Mouse (Mus musculus) left cerebral cortex, adult 8-10 months (tissue): Measurements from ENCODE around the gene Ccr7. TPM values are rescaled to one million over a fixed set of nuclear protein-coding genes. Genes with fewer than 3 reads are reported as not detected.

Experiments
- DNase-seq, 2 experiments: peaks; one replicate each; pipeline ENCODE4 v3.0.0; 2022; ENCODE audit warnings: low spot score in 2 of 2
- total RNA-seq, 4 experiments: library from RNA; stranded (reverse); gene quantifications; 2 replicates each; pipeline ENCODE4 v1.2.4; 2022

The Ccr7 gene
- total RNA-seq, 4 experiments from 2014 or later, result 0.16 to 0.23 TPM; not detected in 2

- DNase-seq, result no peak
These were observed 15.9 kb downstream of the Ccr7 start for GRCm38 (mm10) chr11:99138976-99139375.

- no peak for DNase-seq
These were observed 17.5 kb downstream of the Ccr7 start for GRCm38 (mm10) chr11:99137385-99137784.

- DNase-seq, result no peak
These were observed 17.9 kb downstream of the Ccr7 start for GRCm38 (mm10) chr11:99136961-99137360.

GRCm38 (mm10) chr11:99136361-99136760 lies 18.5 kb downstream of the Ccr7 start:
- DNase-seq, result no peak

GRCm38 (mm10) chr11:99135047-99135440 lies 19.8 kb downstream of the Ccr7 start:
- DNase-seq, result no peak

GRCm38 (mm10) chr11:99134266-99135046 lies 20.4 kb downstream of the Ccr7 start:
- DNase-seq, result no peak

- DNase-seq, result no peak
These were observed 21.5 kb downstream of the Ccr7 start for GRCm38 (mm10) chr11:99133285-99133897.

- DNase-seq, result no peak
These were observed 22.7 kb downstream of the Ccr7 start for GRCm38 (mm10) chr11:99132091-99132730.

- no peak for DNase-seq
These were observed 23.4 kb downstream of the Ccr7 start for GRCm38 (mm10) chr11:99131463-99131840.

GRCm38 (mm10) chr11:99130736-99131462 lies 24.0 kb downstream of the Ccr7 start:
- no peak for DNase-seq

GRCm38 (mm10) chr11:99129287-99129686 lies 25.6 kb downstream of the Ccr7 start:
- no peak for DNase-seq

GRCm38 (mm10) chr11:99127785-99128682 lies 26.8 kb downstream of the Ccr7 start:
- DNase-seq, result no peak

- DNase-seq, result no peak
These were observed 28.2 kb downstream of the Ccr7 start for GRCm38 (mm10) chr11:99126482-99127253.

GRCm38 (mm10) chr11:99124635-99125029 lies 30.2 kb downstream of the Ccr7 start:
- no peak for DNase-seq

GRCm38 (mm10) chr11:99123977-99124634 lies 30.8 kb downstream of the Ccr7 start:
- DNase-seq, result no peak

GRCm38 (mm10) chr11:99122703-99123102 lies 32.2 kb downstream of the Ccr7 start:
- no peak for DNase-seq

GRCm38 (mm10) chr11:99121218-99121631 lies 33.7 kb downstream of the Ccr7 start:
- DNase-seq, result peak in 1 of 2 experiments; percentile 85

GRCm38 (mm10) chr11:99120524-99121217 lies 34.2 kb downstream of the Ccr7 start:
- no peak for DNase-seq

GRCm38 (mm10) chr11:99118963-99119362 lies 35.9 kb downstream of the Ccr7 start:
- no peak for DNase-seq
